Mouse (Mus musculus) cortical plate, adult 2 months (tissue): ENCODE data around the gene Dapk2.

Source experiments
- CTCF ChIP-seq: fragments of 200-500 bp; IDR thresholded peaks from 2 replicates; pipeline ENCODE4 v1.5.1; 2011; ENCODE audit warnings: mild to moderate bottlenecking, control low read depth, low read length; ENCODE audit not compliant: insufficient read depth; ENCODE audit errors: extremely low read depth
- POLR2A ChIP-seq: fragments of 200-500 bp; IDR thresholded peaks from 2 replicates; pipeline ENCODE4 v1.6.1; 2011; ENCODE audit warnings: mild to moderate bottlenecking, low read length, control low read depth; ENCODE audit not compliant: insufficient read depth; ENCODE audit errors: extremely low read depth

GRCm38 (mm10) chr9:66110126-66110525 lies 47.9 kb upstream of the Dapk2 start:
- no peak for TF ChIP-seq POLR2A
- no peak for TF ChIP-seq CTCF
